In the genomic region with DNA sequence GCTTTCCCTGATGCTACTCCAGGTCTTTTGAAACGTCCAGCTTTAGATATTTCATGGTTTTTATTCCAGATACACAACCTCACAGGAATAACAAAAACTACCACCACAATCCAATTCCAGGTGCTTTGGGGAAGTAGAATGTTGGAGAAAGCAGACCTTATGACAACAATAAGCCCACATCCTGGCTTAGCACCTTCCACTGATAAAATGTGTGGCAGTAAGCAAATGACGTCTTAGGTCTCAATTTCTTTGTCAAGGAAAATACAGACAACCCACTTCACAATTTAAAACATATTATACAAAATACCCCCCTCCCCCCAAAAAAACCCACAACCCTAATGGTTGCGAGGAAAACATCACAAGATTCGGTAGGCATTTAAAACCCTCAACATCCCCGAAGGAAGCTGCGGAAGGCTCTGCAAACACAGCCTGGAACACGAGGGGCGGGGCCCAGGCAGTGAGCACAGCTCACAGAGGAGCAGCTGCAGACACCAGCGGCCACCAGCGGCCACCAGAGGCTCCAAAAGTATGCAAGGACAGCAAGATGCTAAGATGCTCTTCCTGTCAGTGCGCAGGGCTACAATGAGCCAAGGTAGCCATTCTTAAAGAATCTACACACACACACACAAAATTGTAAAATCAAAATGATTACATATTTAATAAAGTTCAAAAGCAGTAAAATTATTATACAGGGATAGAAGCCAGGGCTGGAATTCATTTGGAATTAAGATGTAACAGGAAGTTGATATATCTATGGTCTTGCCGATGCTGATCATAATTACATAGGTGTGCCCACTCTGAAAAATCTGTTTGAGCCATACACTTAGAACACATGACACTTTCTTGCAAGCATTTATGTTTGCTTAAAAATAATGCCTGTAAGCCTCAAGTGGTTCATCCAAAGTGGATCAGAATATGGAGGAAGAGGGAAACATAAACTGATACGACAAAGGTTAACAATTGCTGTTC, we compare ENCODE assay signal across 9 mouse cellular contexts. TPM values are rescaled to one million over a fixed set of nuclear protein-coding genes. Genes with fewer than 3 reads are reported as not detected.
DNase-seq lines count a peak whose midpoint lies in the region; ATAC-seq lines count a peak whose summit lies in the region.
"Had no signal": no experiment of that assay in that cellular context is flagged by ENCODE, and none has a peak within 500 bp of the region (broad histone marks: within the 10 kb centered on the region; RNA-seq: fewer than 3 reads in every experiment).

No protein-coding gene starts in this region.

- H3K36me3 ChIP-seq in embryonic facial prominence, embryonic 14.5 days (ENCODE audit: control insufficient read depth, insufficient read depth, low read length), result no peaks in the 10 kb centered on the region

- ATAC-seq in embryonic facial prominence, embryonic 14.5 days (ENCODE audit: low read depth), result peak; percentile 90
- ATAC-seq in megakaryocyte, adult 5-6 weeks (ENCODE audit: poor library complexity, severe bottlenecking), result 0 out of 2 replicates have a peak, but pooled peaks have one; percentile 56

- H3K9ac ChIP-seq in embryonic facial prominence, embryonic 14.5 days (ENCODE audit: low read depth, low read length), result peak overlapping the region; percentile 25; the same call in 1 of the 2 replicates

- H3K4me1 ChIP-seq in embryonic facial prominence, embryonic 14.5 days (ENCODE audit: control insufficient read depth, insufficient read depth, low read length), result no peaks in the 10 kb centered on the region

- DNase-seq in 416B (ENCODE audit: low read depth), result peak; percentile 0
- DNase-seq in Muller cell, postnatal 12 days (ENCODE audit: inconsistent ontology term), result peak; percentile 56
- DNase-seq in embryonic facial prominence, embryonic 14.5 days (ENCODE audit: low spot score), result peak; percentile 62
- peak; percentile 2 to 11 for DNase-seq in heart, postnatal 36 days
- peak; percentile 16 to 47 for DNase-seq in layer of hippocampus, postnatal 10 days (ENCODE audit: low spot score in 2 of 2)
- peak; percentile 28 for DNase-seq in right cerebral cortex, postnatal 25 days
- no peak for DNase-seq in spleen, postnatal 36 days (ENCODE audit: low spot score in 2 of 2)

- no peaks in the 10 kb centered on the region for H3K9me3 ChIP-seq in embryonic facial prominence, embryonic 14.5 days (ENCODE audit: control insufficient read depth, low read length)

- intact Hi-C loops in heart, postnatal 36 days (cut with DNase I), result no loop called here

- 36% methylated on average over 13 of the region's 13 CpGs for WGBS in embryonic facial prominence, embryonic 14.5 days

- peak overlapping the region; percentile 14; the same call in 1 of the 2 replicates for H3K4me3 ChIP-seq in embryonic facial prominence, embryonic 14.5 days (ENCODE audit: low read depth, low read length)
- H3K4me3 ChIP-seq: erythroblast, embryonic 14.5 days had no signal

- peaks cover 9% of the 10 kb centered on the region for H3K27me3 ChIP-seq in embryonic facial prominence, embryonic 14.5 days (replicated peaks; ENCODE audit: control insufficient read depth, insufficient read depth, low read length)

- H3K4me2 ChIP-seq in embryonic facial prominence, embryonic 14.5 days (ENCODE audit: low read depth, low read length), result peak overlapping the region; percentile 46

- H3K27ac ChIP-seq in embryonic facial prominence, embryonic 14.5 days (replicated peaks; ENCODE audit: low read depth, low read length), result no peak overlapping the region

RNA-seq across cellular contexts. Expression of gene Gspt2, which starts 10.8 kb away (rescaled TPM):
- 5.0 and 5.9 TPM in 2 replicates for polyA plus RNA-seq in embryonic facial prominence, embryonic 14.5 days (2014; fragmentation: Nextera tagmentation; extraction: Ambion mirVana)
- under 1 TPM; 0.65 to 0.75 TPM for total RNA-seq in heart, postnatal 36 days (2021)
- 10 to 100 TPM; 34.7 to 38.1 TPM for total RNA-seq in layer of hippocampus, postnatal 10 days (2021)
- total RNA-seq in megakaryocyte, adult 5-6 weeks (2015), result 8.1 and 8.6 TPM in 2 replicates
- 8.0 and 9.2 TPM in 2 replicates for total RNA-seq in megakaryocyte, adult 5-6 weeks (2017)
- polyA plus RNA-seq: erythroblast, embryonic 14.5 days had no signal

Comparison
In these comparisons a context has a peak if more than half of its experiments do, and no peak if none do; other contexts are left out.
1. DNase-seq: peak in 416B (single experiment), Muller cell, postnatal 12 days (single experiment), embryonic facial prominence, embryonic 14.5 days (single experiment), heart, postnatal 36 days (2 of 2), layer of hippocampus, postnatal 10 days (2 of 2) and right cerebral cortex, postnatal 25 days (single experiment); none in spleen, postnatal 36 days (0 of 2).
2. RNA of gene Gspt2, which starts 10.8 kb away (total RNA-seq): 34.7 to 38.1 TPM in layer of hippocampus, postnatal 10 days and 8.0 to 9.2 TPM in megakaryocyte, adult 5-6 weeks; 0.65 to 0.75 TPM in heart, postnatal 36 days; every median in the first group is over 4 times any median in the second.